Mouse (Mus musculus) skeletal muscle tissue, adult 2 months (tissue): Measurements from ENCODE around the gene Cep68.
A peak's percentile ranks its signal among the peaks of the same experiment; 100 is the strongest.

Experiments
- DNase-seq: peaks from one replicate; pipeline ENCODE4 v3.0.0-alpha.2; 2012; ENCODE audit warnings: low read depth, low spot score

The Cep68 gene

DNA sequence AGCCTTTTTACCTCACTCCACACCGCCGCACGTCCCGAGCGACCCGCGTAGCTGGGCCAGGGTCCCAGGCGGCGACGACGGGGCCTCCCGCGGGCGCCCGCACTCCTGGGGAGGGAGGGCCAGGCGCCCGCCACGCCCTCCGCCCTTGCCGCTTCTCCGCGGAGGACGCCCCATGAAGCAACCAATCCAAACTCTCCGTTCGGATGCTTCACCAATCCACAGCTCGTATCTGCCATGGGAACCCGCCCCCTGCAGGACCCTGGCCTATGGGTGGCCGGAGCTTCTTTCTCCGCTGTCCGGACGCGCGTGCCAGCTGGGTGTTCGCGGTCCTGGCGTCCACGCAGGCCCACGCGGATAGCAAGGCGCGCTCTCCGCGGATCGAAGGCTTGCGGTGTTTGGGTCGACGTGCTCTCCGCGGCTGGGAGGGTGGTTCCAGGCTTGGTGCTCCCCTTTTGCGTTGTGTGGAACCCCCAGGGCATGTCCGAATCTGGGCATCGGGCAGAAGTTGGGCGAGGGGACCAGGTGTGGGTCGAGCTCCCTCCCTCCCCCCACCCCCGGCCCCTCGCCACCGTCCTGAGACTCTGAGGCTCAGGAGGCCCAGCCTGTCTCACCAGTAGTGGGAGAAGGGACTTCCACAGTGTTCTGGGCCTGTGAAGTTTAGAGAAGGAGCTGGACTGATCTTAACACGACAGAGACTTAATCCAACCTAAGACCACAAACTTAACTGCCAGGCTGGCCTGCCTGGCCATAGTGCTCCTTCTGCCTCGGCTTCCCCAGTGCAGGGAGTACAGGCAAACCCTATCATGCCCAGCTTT is at the start of gene Cep68:
Gene Cep68, minus strand, starts transcription at position 134 of the 815 bp plus-strand sequence.
- peak; percentile 96 for DNase-seq

DNA sequence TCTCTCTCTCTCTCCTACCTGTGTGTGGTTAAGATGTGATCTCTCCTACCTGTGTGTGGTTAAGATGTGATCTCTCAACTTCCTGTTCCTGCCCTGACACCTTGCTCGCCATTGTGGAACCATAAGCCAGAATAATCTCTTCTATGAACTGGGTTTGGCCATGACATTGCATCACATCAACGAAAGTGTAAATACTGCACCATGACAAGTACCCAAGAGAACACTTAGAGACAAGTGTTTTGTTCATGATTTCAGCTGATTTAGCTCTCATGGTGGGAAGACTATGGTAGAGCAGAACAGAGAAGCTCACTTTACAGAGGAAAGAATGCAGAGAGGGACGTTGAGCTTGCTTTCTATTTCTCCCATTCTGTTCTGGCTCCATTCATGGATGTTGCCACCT is 35.2 kb upstream of the Cep68 start:
- no peak for DNase-seq

DNA sequence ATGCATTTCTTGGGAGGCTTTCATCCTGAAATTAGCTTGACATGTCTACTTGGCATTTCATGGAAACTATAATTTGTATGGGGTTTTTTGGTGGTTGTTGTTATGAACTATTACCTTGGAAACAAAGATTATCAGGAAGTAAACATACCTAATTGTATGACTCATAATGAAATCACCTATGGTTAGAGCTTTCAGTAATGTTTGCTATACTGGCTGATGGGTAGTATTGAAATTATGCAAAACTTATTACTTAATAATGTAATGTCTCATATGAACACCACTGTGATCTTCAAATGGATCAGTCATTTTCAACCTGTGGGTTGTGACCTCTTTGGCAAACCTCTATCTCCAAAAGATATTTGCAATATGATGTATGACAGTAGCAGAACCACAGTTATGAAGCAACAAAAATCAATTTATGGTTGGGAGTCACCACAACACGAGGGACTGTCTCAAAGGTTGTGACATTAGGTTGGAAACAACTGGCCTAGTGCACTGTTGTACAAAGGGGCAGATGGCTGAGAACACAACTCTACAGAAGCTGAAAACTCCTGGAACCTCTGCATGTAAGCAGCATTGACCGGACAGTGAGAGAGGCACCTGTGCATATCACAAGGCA is 33.5 kb upstream of the Cep68 start:
- DNase-seq, result no peak

DNA sequence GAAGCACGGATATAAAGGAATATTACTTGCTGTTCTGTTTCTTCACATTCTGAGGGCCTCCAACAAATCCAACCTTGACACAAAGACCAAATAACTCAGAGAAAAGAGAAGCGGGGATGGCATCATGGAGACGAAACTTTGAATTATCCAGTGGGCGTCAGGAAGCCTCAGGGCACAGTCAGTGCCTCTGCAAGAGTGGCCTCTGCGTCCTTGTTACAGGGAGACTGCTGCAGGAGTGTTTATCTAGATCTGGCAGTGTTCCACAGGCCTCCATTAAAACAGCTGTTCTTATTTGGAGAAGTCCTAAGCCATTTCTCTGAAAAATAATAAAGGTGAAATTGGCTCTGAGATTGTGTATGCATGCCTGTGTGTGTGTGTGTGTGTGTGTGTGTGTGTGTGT is 31.8 kb upstream of the Cep68 start:
- no peak for DNase-seq

DNA sequence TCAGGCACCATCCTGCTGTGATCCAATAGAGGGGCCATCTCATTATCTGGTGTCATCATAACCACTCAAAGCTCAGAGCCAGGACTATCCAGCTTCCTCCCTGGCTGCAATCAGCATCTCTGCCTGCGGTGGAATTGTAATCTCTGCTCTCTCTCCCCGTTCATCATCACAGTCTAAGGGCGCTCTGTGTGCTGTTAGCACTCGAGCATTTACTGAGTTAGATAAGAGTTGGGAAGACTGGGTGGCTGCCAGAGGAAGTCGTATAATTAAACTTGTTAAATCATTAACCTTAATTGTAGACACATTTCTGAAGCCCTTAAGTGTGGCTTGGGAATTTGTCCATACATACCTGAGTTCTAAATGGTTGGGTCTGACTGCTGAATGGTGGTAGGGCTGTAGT is 29.5 kb upstream of the Cep68 start:
- no peak for DNase-seq

DNA sequence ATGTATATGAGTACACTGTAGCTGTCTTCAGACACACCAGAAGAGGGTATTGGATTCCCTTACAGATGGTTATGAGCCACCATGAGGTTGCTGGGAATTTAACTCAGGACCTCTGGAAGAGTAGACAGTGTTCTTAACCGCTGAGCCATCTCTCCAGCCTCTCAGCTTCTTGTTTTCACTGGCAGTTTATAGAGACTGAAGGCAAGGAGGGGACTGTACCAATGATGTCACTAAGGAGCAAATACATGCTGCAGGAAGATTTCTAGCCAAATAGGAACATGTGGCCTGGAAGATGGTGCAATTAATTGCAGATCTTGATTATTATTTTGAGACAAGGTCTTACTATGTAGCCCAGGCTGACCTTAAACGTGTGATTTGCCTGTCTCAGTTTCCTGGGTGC is 27.9 kb upstream of the Cep68 start:
- DNase-seq, result no peak

DNA sequence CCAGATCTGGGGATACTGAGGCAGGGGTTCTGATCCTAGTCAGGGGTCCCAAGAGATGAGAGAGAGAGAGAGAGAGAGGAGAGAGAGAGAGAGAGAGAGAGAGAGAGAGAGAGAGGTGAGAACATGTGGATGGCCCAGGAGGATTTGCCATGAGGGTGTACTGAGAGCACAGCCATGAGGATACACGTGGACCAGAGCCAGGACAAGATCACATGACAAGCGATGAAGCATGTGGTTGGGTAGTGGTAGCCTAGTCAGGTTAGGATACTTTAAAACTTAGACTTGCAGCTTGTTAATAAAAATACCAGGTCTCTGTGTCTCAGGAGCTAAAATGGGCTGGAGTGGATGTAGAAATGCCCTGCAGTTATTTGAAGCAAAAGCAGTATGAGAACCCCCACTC is 26.7 kb upstream of the Cep68 start:
- no peak for DNase-seq

DNA sequence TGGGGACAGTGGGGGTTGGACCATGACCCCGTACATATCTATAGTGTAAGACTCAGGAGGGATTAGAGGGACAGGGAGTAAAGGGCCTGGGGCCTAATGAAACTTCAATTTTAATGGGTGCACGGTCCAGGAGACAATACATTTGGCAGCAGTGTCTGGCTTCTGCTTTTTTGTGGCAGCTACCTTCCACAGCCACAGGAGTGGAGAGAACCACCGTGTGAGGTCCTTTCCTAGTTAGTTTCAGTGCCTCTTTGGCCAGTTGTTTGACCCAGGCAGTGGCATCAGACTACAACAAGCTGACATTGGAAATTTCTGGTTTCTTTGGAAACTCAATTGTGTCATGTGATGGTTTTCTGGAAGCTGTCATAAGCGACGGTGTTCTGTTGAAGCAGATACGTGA is 20.7 kb upstream of the Cep68 start:
- DNase-seq, result no peak

DNA sequence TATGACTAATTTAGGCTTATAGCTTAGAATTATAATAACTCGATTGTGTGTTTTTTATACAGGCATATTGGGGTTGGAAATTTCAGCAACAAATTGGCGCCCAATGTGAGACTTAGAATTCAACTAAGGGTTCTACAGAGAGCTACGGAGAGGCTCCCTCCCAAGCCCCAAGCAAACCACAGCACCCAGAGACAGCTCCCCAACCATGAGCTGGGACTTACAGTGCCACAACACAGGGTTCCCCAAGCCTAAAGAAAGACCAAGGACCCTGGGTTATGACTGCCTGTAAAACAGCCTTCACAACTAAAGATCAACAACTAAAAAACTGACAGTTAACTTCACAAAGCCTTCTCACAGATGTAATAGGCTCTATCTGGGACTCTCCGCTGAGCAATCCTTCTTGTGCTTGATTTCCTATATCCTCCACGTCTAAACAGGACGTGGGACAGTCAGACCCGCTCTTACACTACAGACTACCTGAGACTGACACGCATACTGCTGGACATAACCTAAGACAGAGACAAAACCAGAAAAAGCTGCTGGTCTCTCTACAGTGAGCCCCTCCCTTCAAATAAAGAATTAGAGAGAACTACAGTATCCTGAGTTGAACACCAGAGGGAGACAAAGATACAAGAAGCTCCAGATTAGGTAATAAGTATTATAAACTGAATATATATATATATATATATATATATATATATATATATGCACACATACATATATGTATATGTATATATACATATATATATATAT is 13.6 kb upstream of the Cep68 start:
- DNase-seq, result no peak

DNA sequence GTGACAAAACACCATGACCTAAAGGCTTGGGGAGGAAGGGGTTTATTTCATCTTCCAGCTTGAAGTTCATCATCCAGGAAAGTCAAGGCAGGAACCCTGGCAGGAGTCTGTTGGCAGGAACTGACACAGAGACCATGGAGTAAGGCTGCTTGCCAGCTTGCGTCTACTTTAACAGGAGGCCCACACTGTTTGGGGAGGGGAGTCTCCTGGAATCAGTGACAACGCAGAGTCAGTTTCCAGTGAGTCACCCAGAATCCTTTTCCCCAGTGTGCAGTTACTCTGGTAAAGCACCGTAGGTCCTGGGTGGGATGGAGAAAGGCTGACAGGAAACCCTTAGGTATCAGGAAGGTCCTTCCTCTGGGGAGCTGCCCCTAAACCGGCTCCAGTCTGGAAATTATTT is 5.6 kb upstream of the Cep68 start:
- no peak for DNase-seq

DNA sequence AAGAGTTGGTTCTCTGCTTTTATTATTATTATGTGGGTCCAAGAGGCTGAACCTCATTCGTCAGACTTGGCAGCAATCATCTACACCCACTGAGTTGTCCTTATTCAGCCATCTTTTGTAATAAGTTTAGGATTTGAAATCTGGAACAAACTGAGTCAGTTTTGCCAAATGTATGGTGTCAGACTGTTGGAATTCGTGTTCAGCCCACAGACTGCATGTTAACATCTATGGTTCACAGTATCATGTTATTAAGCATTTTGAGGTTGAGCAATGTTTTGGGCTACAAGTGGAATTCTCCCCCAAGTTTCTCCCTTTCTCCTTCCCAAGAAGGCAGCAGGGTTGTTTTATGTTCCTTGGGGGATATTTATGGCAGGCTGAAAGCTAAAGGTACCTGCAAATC is 3.9 kb upstream of the Cep68 start:
- no peak for DNase-seq

DNA sequence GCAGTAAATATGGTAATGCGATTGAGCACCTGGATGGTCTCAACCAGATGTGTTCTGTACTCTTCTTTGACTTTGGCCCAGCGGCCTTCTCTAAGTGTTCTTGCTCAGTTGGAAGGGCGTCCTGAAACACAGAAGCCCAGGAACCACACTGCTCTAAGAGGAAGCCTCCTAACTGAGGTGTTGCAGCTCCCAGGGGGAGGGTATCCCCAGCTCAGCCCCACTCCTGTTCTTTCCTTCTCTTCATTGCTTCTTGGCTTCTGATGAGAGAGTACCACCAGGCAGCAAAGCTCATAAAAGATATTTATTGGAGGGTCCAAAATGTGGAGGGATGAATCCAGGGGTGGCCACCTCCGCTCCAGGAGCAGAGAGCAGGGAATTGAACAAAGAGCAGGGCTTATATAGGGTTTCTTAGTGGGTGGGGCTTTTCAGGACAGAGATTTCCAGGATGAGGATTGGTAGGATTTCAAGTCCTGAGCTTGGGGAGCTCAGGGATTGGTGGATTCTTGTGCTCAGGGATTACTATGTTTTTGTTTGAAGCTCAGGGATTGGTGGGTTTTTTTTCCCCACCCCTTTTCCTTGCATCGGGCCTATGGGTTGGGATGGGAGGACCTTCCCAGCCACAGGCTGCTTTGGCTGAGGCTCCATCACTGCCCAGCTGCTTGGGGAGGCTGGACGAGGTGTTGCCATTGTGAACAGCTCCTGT is 1.4 kb upstream of the Cep68 start:
- DNase-seq, result no peak

DNA sequence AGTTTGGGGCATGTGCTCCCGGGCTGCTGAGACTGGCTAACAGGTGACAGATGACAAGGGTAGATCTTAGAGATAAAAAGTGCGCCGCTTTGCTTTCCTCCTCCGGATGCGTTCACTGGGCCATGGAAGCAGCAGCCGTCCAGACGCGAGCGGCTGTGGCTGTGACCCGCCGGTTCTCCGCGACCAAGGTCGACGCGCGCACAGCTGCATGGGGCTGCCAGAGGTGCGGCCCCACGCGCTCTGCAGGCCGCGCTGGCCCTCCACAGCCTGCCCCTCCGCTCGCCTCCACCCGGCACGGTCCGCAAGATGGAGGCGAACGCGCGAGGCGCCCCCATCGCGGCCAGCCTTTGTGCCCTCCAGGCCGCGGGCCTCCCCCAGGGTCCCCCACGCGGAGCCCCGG is 389 bp downstream of the Cep68 start:
- no peak for DNase-seq

DNA sequence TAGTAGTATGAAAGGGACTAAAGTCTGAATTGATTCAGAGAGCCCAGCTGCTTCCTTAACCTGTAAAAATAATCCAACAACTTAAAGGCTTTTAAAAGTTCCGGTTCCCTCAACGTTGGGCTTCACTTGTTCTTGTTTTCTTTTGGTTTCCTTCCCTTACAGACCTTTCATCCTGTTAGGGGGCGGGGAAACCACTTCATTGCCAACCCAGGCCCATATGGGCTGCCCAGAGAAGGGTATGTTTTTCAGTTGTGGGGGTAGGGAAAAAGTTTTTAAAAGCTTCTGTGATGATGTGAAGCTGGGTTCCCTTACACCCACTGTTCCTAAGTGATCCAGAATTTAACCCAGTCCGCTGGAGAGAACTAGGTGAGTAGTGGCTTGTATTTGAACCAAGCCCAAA is 952 bp downstream of the Cep68 start:
- DNase-seq, result no peak

DNA sequence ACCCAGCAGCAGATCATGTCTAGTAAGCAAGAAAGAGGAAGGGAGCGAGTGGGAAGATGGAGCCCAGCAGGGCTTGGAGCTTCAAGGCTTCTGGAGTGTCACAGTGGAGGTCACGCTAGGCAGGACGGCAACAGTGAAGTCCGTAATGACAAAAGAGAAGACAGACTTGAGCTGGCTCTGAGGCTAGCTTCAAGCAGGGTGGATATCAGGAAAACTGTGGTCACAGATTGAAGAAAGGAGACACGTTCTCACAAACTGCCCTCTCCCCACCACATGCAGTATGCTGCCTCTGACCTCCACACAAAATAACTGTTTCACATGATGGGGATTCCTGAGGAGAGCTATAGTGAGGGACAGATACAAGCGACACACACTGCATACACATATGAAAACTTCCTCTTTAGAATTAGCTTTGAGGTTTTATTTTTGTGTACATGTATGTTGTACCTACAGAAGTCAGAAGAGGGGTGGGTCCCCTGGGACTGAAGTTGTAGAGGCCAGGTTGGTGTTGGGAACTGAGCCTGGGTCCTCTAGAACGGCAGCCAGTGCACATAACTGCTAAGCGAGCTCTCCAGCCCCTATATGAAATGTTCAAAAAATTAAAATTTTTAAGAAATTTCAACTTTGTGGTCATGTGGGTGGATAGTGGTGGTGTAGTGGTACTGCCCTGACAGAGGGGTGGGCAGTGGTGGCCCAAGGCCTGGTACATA is 1.9 kb downstream of the Cep68 start:
- DNase-seq, result no peak

DNA sequence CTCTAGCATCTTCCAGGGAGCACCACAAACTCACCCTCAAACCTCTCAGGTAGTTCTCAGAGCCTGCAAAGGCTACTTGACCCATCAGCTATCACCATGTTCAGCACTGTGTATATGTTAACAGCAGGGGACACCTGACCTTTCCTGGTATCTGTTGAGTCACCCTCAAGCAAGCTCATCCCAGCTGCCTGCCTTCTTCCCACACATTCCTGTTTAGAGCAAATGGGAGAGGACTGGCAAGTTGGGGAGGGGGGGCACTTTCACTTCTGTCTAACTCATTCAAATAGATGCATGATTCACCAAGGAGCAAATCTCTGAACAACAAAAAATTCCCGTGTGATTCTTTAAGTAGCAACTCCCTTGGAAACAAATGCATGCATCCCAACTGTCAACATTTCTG is 2.6 kb downstream of the Cep68 start:
- no peak for DNase-seq

DNA sequence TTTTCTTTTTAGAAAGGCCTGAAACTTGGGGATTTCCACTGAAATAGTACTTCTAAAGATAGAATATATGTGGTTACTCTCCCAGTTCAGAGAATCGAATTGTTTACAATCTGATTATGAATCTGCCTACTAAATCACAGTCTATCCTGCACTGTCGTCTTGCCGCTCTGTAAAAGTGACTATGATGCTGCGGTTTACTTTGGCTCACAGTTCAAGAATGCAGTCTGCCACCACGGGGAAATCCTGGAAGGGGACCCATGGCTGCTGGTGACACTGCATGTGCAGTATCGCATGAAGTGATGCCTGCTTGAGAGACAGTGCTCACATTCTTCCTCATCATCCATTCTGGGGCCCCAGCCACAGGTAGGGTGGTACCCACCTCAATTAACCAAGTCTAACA is 3.9 kb downstream of the Cep68 start:
- no peak for DNase-seq

DNA sequence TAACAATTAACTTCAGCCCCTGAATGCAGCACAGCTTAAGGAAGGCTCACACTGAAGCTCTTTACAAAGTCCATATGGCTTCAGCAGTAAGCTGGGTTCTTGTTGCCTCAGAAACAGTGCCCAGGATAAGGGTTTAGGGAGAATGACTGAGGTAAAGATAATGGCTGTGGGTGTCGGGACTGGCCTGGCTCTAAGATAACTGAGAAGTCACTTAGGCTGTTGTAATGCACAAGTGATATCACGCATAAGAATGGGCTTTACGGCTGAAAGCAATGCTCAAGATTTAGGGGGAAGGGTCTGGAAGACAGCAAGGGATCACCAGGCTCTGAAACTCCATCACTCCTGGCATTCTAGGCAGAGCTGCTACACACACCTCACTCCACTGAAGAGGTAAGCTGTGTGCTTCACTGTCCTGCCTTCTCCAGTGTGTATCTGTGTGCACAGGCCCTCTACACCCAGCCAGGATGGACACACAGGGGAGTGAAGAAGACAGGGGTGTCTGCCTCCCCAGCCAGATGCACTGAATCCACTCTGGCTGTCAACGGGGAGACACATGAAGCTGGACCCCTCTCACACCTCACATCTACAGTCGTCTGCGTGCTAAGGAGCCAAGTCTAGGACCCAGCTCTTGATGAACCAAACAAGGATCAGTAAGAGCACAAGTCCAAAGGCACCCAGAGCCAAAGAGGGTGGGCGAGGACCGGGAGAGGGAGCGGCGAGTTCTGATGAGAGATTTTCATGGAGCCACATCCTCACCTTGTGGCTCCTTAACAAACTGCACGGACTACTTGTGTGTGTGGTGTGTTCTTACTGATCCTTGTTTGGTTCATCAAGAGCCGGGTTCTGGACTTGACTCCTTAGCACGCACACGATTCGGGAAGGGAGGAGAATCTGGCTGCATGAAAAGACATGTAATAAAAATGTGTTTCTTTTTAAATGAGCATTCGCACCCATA is 4.6 kb downstream of the Cep68 start:
- DNase-seq, result no peak

DNA sequence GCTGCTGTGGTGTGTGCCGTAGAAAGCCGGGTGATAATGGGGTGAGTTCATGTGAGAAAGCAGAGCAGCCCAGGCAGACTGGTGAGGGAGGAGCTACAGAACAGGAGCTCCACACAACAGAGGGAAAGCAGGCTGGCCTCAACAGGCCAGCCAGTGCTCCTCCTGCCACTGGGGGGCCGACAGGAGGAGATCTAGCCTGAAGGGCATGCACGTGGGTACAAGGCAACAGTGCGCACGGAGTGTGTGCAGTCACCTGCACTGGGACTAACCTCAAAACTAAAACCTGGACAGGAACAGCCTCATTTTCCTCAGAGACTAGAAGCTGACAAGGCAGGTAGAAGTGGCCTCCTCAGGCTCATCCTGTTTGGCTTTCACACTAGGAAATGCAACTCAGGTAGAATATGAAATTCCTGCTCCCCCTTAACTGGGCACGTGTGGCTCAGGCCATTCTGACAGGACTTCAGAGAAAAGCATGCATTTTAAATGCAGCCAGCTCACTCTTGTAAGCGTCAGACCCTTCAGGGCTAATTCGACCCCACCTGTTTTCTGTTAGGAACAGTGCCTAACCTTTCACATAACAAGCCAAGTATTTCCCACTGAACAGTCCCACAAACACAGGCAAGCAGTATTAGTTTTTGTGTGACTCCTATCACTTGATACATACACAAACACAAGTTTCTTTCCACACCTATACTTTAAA is 5.9 kb downstream of the Cep68 start:
- no peak for DNase-seq
